Mouse (Mus musculus): ENCODE results near the gene Arntl2. TPM values are rescaled to one million over a fixed set of nuclear protein-coding genes. Genes with fewer than 3 reads are reported as not detected.

Arntl2 gene
- total RNA-seq, 2 experiments from 2014 or later = 5.8 to 8.3 TPM

DNA sequence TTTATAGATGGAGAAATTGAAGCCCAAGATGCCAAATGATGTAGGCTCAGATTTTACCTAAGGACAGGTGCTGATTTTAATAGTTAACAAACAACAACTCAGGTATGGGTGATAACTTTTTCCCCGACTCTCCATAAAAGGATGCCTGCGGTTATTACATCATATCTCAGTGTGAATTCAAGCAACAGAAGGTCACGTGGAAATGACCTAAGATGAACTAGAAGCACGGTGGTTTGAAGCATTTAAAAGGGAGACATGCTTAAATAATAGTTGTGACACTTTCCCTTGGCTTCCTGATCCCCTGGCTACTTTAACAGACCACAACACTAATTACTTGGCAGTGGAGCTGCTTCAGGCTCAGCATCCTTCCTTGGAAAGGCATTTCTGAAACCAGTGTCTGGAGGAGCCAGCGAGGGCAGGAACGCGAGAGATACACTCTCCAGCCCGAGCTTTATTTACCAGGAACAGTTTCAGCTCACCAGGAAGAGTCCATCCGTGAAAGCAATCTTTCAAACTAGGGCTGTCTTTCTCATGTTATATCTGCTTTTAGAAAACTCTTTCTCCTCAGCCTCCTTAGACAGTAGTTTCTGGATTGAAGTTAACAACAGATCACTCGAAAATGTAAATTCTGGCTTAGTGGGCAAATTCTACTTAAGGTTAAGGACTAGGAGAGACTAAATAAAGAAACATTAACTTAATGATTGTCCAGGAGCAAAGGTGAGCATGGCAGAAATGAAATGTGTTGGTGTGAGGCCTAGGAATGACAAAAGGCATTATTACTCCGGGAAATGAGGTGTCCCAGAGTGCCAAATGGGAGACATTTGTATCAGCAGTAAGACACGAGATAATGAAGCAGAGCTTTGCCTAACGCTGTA lies 86.3 kb downstream of the Arntl2 start:
- no peak for DNase-seq (ENCODE audit: low spot score in 2 of 2)
- intact Hi-C loops (cut with DNase I) = no loop called here

Other genes with a start within 250 kb of the Arntl2 start
- 10 to 100 TPM; 95.8 to 99.0 TPM for gene Fgfr1op2, start 218.9 kb upstream of the Arntl2 start, total RNA-seq (2021)
- gene Ints13, start 218.2 kb upstream of the Arntl2 start, total RNA-seq (2021) = 10 to 100 TPM; 37.4 to 38.1 TPM
- 10 to 100 TPM; 46.0 to 48.9 TPM for gene Med21, start 153.5 kb upstream of the Arntl2 start, total RNA-seq (2021)
- gene Tm7sf3, start 153.2 kb upstream of the Arntl2 start, total RNA-seq (2021) = 10 to 100 TPM; 26.8 to 30.9 TPM
- 10 to 100 TPM; 23.4 to 23.6 TPM for gene Stk38l, start 71.1 kb upstream of the Arntl2 start, total RNA-seq (2021)
- gene Smco2, start 54.0 kb downstream of the Arntl2 start, total RNA-seq (2021) = not detected
- 10 to 100 TPM; 57.2 to 60.7 TPM for gene Ppfibp1, start 92.4 kb downstream of the Arntl2 start, total RNA-seq (2021)
- not detected for gene 1700034J05Rik, start 158.4 kb downstream of the Arntl2 start, total RNA-seq (2021)
- 1 to 10 TPM; 1.7 to 2.2 TPM for gene Rep15, start 236.5 kb downstream of the Arntl2 start, total RNA-seq (2021)
- 10 to 100 TPM; 46.3 to 49.2 TPM for gene Mrps35, start 246.7 kb downstream of the Arntl2 start, total RNA-seq (2021)